Mouse (Mus musculus) embryonic facial prominence, embryonic 15.5 days (tissue): ENCODE measurements around the gene Kcnk6. TPM values are rescaled to one million over a fixed set of nuclear protein-coding genes. Genes with fewer than 3 reads are reported as not detected.
"Not testable (repeated sequence)": the region's sequence is repeated elsewhere in the genome, so short reads cannot be mapped to it uniquely, and the experiment has no call there.

ENCODE experiments used
- ATAC-seq: fragments of 200-750 bp; cut with Nextera tagmentation; 2 replicates; pipeline ENCODE4 v1.8.0; 2017; ENCODE audit warnings: low read depth, moderate TSS enrichment; ENCODE audit not compliant: insufficient number of reproducible peaks, low FRiP score, low TSS enrichment
- H3K27ac ChIP-seq: fragments of 300-500 bp; sonication (generic); replicated peaks from 2 replicates; pipeline ENCODE4 v1.5.1; 2015; ENCODE audit warnings: mild to moderate bottlenecking, inconsistent platforms
- H3K27me3 ChIP-seq: fragments of 300-500 bp; sonication (generic); 2 replicates; pipeline ENCODE4 v1.6.1; 2015; ENCODE audit warnings: inconsistent platforms
- H3K36me3 ChIP-seq: fragments of 300-500 bp; sonication (generic); 2 replicates; pipeline ENCODE4 v1.6.1; 2015; ENCODE audit warnings: mild to moderate bottlenecking, inconsistent platforms
- H3K4me1 ChIP-seq: fragments of 300-500 bp; sonication (generic); 2 replicates; pipeline ENCODE4 v1.6.1; 2015; ENCODE audit warnings: inconsistent platforms
- H3K4me2 ChIP-seq: fragments of 300-500 bp; sonication (generic); replicated peaks from 2 replicates; pipeline ENCODE4 v1.6.1; 2015; ENCODE audit warnings: mild to moderate bottlenecking, inconsistent platforms
- H3K4me3 ChIP-seq: fragments of 300-500 bp; sonication (generic); replicated peaks from 2 replicates; pipeline ENCODE4 v1.5.1; 2015; ENCODE audit warnings: mild to moderate bottlenecking, inconsistent platforms
- H3K9ac ChIP-seq: fragments of 300-500 bp; sonication (generic); 2 replicates; pipeline ENCODE4 v1.6.1; 2015; ENCODE audit warnings: inconsistent platforms
- H3K9me3 ChIP-seq: fragments of 300-500 bp; sonication (generic); replicated peaks from 2 replicates; pipeline ENCODE4 v1.6.1; 2016; ENCODE audit warnings: inconsistent platforms
- WGBS: fragments of 180-500 bp; shearing (Covaris S2); methylation state at CpG from one replicate; pipeline ENCODE4 v1.1.7; 2015; 5-methylcytosine and 5-hydroxymethylcytosine counted together
- polyA plus RNA-seq: library from polyadenylated mRNA; unstranded; fragments of >200 nt; fragmentation: Nextera tagmentation; extraction: Ambion mirVana; gene quantifications from 2 replicates; pipeline ENCODE4 v1.2.1, GENCODE M21; 2015

Kcnk6 gene
- polyA plus RNA-seq, 1 experiment from 2014 or later = 3.3 TPM

GRCm38 (mm10) chr7:29194230-29194629 is 38.1 kb downstream of the Kcnk6 start:
- not testable (repeated sequence) for H3K4me3 ChIP-seq, H3K4me2 ChIP-seq, H3K9me3 ChIP-seq, H3K4me1 ChIP-seq, H3K9ac ChIP-seq, H3K27ac ChIP-seq, H3K27me3 ChIP-seq, H3K36me3 ChIP-seq, ATAC-seq
- 89% methylated on average over 1 of the region's 1 CpGs for WGBS

GRCm38 (mm10) chr7:29181323-29181722 is 51.0 kb downstream of the Kcnk6 start:
- H3K9me3 ChIP-seq, H3K27me3 ChIP-seq, H3K27ac ChIP-seq, H3K4me2 ChIP-seq, H3K4me3 ChIP-seq, ATAC-seq, H3K9ac ChIP-seq: not testable (repeated sequence)
- Histone ChIP-seq H3K36me3 (peaks cover 12% of the 10 kb centered on the region), H3K4me1 (peaks cover 17% of the 10 kb centered on the region)
- 83% methylated on average over 4 of the region's 4 CpGs for WGBS

- H3K9ac ChIP-seq = no peak overlapping the region
- no peaks in the 10 kb centered on the region for H3K27me3 ChIP-seq
- H3K4me2 ChIP-seq = peak overlapping the region; percentile 58
- peaks cover 17% of the 10 kb centered on the region for H3K4me1 ChIP-seq
- peak overlapping the region; percentile 81 for H3K4me3 ChIP-seq
- no peaks in the 10 kb centered on the region for H3K9me3 ChIP-seq
- H3K27ac ChIP-seq = no peak overlapping the region; the same call in 1 of the 2 replicates
- WGBS = 40% methylated on average over 5 of the region's 5 CpGs
- H3K36me3 ChIP-seq = peaks cover 17% of the 10 kb centered on the region
- no peak for ATAC-seq
Measured at GRCm38 (mm10) chr7:29180854-29181236, 51.5 kb downstream of the Kcnk6 start.

- Histone ChIP-seq H3K27ac (peak within 1 kb of the TSS; percentile 63), H3K27me3 (no peaks in the 10 kb centered on the region), H3K4me2 (peak within 1 kb of the TSS; percentile 75), H3K9me3 (no peaks in the 10 kb centered on the region), H3K4me1 (peaks cover 17% of the 10 kb centered on the region), H3K36me3 (peaks cover 23% of the 10 kb centered on the region), H3K4me3 (peak within 1 kb of the TSS; percentile 81), H3K9ac (peak within 1 kb of the TSS; percentile 64)
- ATAC-seq = peak; percentile 94
- under 1% methylated on average over 62 of the region's 62 CpGs for WGBS
Measured at GRCm38 (mm10) chr7:29180077-29180853, 52.0 kb downstream of the Kcnk6 start, which contains the start of gene Psmd8. Psmd8 (minus strand) TSS chr7:29180701.

GRCm38 (mm10) chr7:29179323-29179722 is 53.0 kb downstream of the Kcnk6 start:
- Histone ChIP-seq H3K27me3 (peaks cover 6% of the 10 kb centered on the region; the same call in 1 of the 2 replicates), H3K36me3 (peaks cover 32% of the 10 kb centered on the region), H3K4me1 (peaks cover 17% of the 10 kb centered on the region), H3K4me2 (peak overlapping the region; percentile 75), H3K9me3 (no peaks in the 10 kb centered on the region), H3K27ac (no peak overlapping the region), H3K4me3 (peak overlapping the region; percentile 81), H3K9ac (0 out of 2 replicates have a peak overlapping the region, but pooled peaks have one; percentile 64)
- no peak for ATAC-seq
- 28% methylated on average over 7 of the region's 7 CpGs for WGBS

- 89% methylated on average over 4 of the region's 4 CpGs for WGBS
- Histone ChIP-seq H3K27ac (no peak overlapping the region), H3K4me3 (no peak overlapping the region), H3K9ac (no peak overlapping the region), H3K36me3 (peaks cover 44% of the 10 kb centered on the region), H3K27me3 (peaks cover 17% of the 10 kb centered on the region), H3K9me3 (no peaks in the 10 kb centered on the region), H3K4me2 (no peak overlapping the region), H3K4me1 (peaks cover 17% of the 10 kb centered on the region)
- ATAC-seq = no peak
Measured at GRCm38 (mm10) chr7:29178106-29178505, 54.2 kb downstream of the Kcnk6 start.

- ATAC-seq = no peak
- Histone ChIP-seq H3K9ac (no peak overlapping the region), H3K36me3 (peaks cover 42% of the 10 kb centered on the region), H3K4me2 (peak overlapping the region; percentile 88; the same call in 1 of the 2 replicates), H3K4me1 (peaks cover 44% of the 10 kb centered on the region), H3K9me3 (no peaks in the 10 kb centered on the region), H3K27me3 (peaks cover 38% of the 10 kb centered on the region), H3K27ac (no peak overlapping the region), H3K4me3 (peak overlapping the region; percentile 65)
- 39% methylated on average over 32 of the region's 32 CpGs for WGBS
Measured at GRCm38 (mm10) chr7:29172390-29173016, 59.8 kb downstream of the Kcnk6 start.

Other genes with a start within 250 kb of the Kcnk6 start
- 8.0 and 10.6 TPM in 2 replicates for gene Ryr1, start 107.3 kb downstream of the Kcnk6 start, polyA plus RNA-seq
- 0.63 and 0.95 TPM in 2 replicates for gene Rasgrp4, start 97.7 kb downstream of the Kcnk6 start, polyA plus RNA-seq
- 22.8 and 24.6 TPM in 2 replicates for gene Fam98c, start 76.3 kb downstream of the Kcnk6 start, polyA plus RNA-seq
- 0.51 and 0.69 TPM in 2 replicates for gene Ggn, start 62.3 kb downstream of the Kcnk6 start, polyA plus RNA-seq
- 2.5 and 3.3 TPM in 2 replicates for gene Spred3, start 62.1 kb downstream of the Kcnk6 start, polyA plus RNA-seq
- gene Psmd8, start 51.8 kb downstream of the Kcnk6 start, polyA plus RNA-seq = 259 and 275 TPM in 2 replicates
- gene Catsperg1, start 18.5 kb downstream of the Kcnk6 start, polyA plus RNA-seq = 1.1 and 1.3 TPM in 2 replicates
- 121 TPM in 2 replicates for gene Yif1b, start 5.8 kb upstream of the Kcnk6 start, polyA plus RNA-seq
- gene 2200002D01Rik, start 16.0 kb upstream of the Kcnk6 start, polyA plus RNA-seq = 11.5 and 12.2 TPM in 2 replicates
- gene Spint2, start 49.4 kb upstream of the Kcnk6 start, polyA plus RNA-seq = 212 and 261 TPM in 2 replicates
- gene Ppp1r14a, start 56.8 kb upstream of the Kcnk6 start, polyA plus RNA-seq = 17.3 and 18.1 TPM in 2 replicates
- gene Dpf1, start 71.4 kb upstream of the Kcnk6 start, polyA plus RNA-seq = 14.4 and 20.4 TPM in 2 replicates